Mouse (Mus musculus) midbrain, embryonic 16.5 days (tissue): ENCODE data around the gene Rbm26. TPM values are rescaled to one million over a fixed set of nuclear protein-coding genes. Genes with fewer than 3 reads are reported as not detected.

Experiments
- ATAC-seq: fragments of 200-750 bp; cut with Nextera tagmentation; 2 replicates; pipeline ENCODE4 v1.8.0; 2017; ENCODE audit warnings: moderate TSS enrichment
- H3K27ac ChIP-seq: fragments of 300-500 bp; sonication (generic); 2 replicates; pipeline ENCODE4 v1.5.1; 2014; ENCODE audit warnings: mild to moderate bottlenecking, low read length, mixed read lengths
- H3K27me3 ChIP-seq: fragments of 300-500 bp; sonication (generic); 2 replicates; pipeline ENCODE4 v1.6.1; 2014; ENCODE audit warnings: low read depth, low read length, mixed read lengths; ENCODE audit not compliant: control insufficient read depth, insufficient read depth
- H3K36me3 ChIP-seq: fragments of 300-500 bp; sonication (generic); 2 replicates; pipeline ENCODE4 v1.6.1; 2014; ENCODE audit warnings: mild to moderate bottlenecking, low read length, moderate library complexity, mixed read lengths; ENCODE audit not compliant: control insufficient read depth, insufficient read depth
- H3K4me1 ChIP-seq: fragments of 300-500 bp; sonication (generic); 2 replicates; pipeline ENCODE4 v1.6.1; 2014; ENCODE audit warnings: mild to moderate bottlenecking, low read length, mixed read lengths; ENCODE audit not compliant: control insufficient read depth, insufficient read depth
- H3K4me2 ChIP-seq: fragments of 300-500 bp; sonication (generic); 2 replicates; pipeline ENCODE4 v1.6.1; 2014; ENCODE audit warnings: mild to moderate bottlenecking, low read length, mixed read lengths
- H3K4me3 ChIP-seq: fragments of 300-500 bp; sonication (generic); 2 replicates; pipeline ENCODE4 v1.5.1; 2014; ENCODE audit warnings: low read depth, mild to moderate bottlenecking, low read length, moderate library complexity, mixed read lengths
- H3K9ac ChIP-seq: fragments of 300-500 bp; sonication (generic); 2 replicates; pipeline ENCODE4 v1.6.1; 2014; ENCODE audit warnings: low read depth, low read length, mixed read lengths
- H3K9me3 ChIP-seq: fragments of 300-500 bp; sonication (generic); replicated peaks from 2 replicates; pipeline ENCODE4 v1.6.1; 2014; ENCODE audit warnings: mild to moderate bottlenecking, low read length, mixed read lengths; ENCODE audit not compliant: control insufficient read depth, poor library complexity, severe bottlenecking
- WGBS: fragments of 180-500 bp; shearing (Covaris S2); extraction: QIAGEN DNeasy Blood & Tissue Kit; methylation state at CpG from one replicate; pipeline ENCODE4 v1.1.7; 2014; 5-methylcytosine and 5-hydroxymethylcytosine counted together
- polyA plus RNA-seq: library from polyadenylated mRNA; unstranded; fragments of >200 nt; fragmentation: Nextera tagmentation; extraction: Ambion mirVana; gene quantifications from 2 replicates; pipeline ENCODE4 v1.2.1, GENCODE M21; 2015

Gene Rbm26
- polyA plus RNA-seq, 1 experiment from 2014 or later: 31.0 TPM

GRCm38 (mm10) chr14:105074376-105074775 lies 102.8 kb downstream of the Rbm26 start:
- H3K9me3 ChIP-seq: no peaks in the 10 kb centered on the region
- WGBS: 93% methylated on average over 7 of the region's 7 CpGs
- H3K4me1 ChIP-seq: no peaks in the 10 kb centered on the region
- no peak overlapping the region for H3K9ac ChIP-seq
- no peak overlapping the region for H3K4me2 ChIP-seq
- ATAC-seq: no peak
- no peaks in the 10 kb centered on the region for H3K27me3 ChIP-seq
- no peak overlapping the region for H3K4me3 ChIP-seq
- no peaks in the 10 kb centered on the region for H3K36me3 ChIP-seq
- no peak overlapping the region for H3K27ac ChIP-seq

GRCm38 (mm10) chr14:105071010-105071509 lies 106.1 kb downstream of the Rbm26 start:
- no peak overlapping the region for H3K4me2 ChIP-seq
- 45% methylated on average over 14 of the region's 14 CpGs for WGBS
- H3K36me3 ChIP-seq: no peaks in the 10 kb centered on the region
- no peak overlapping the region for H3K4me3 ChIP-seq
- no peaks in the 10 kb centered on the region for H3K27me3 ChIP-seq
- ATAC-seq: no peak
- H3K9ac ChIP-seq: no peak overlapping the region
- H3K9me3 ChIP-seq: no peaks in the 10 kb centered on the region
- H3K27ac ChIP-seq: no peak overlapping the region
- H3K4me1 ChIP-seq: no peaks in the 10 kb centered on the region

- H3K9me3 ChIP-seq: no peaks in the 10 kb centered on the region
- H3K27me3 ChIP-seq: no peaks in the 10 kb centered on the region
- no peak for ATAC-seq
- no peak overlapping the region for H3K9ac ChIP-seq
- no peaks in the 10 kb centered on the region for H3K36me3 ChIP-seq
- no peak overlapping the region for H3K27ac ChIP-seq
- H3K4me1 ChIP-seq: no peaks in the 10 kb centered on the region
- WGBS: 56% methylated on average over 11 of the region's 11 CpGs
- H3K4me2 ChIP-seq: no peak overlapping the region
- no peak overlapping the region for H3K4me3 ChIP-seq
Observed at GRCm38 (mm10) chr14:105070258-105071009, 106.7 kb downstream of the Rbm26 start.

- Histone ChIP-seq H3K9ac (no peak overlapping the region), H3K27me3 (no peaks in the 10 kb centered on the region), H3K36me3 (no peaks in the 10 kb centered on the region), H3K4me2 (no peak overlapping the region), H3K27ac (no peak overlapping the region), H3K4me1 (no peaks in the 10 kb centered on the region), H3K9me3 (no peaks in the 10 kb centered on the region), H3K4me3 (no peak overlapping the region)
- 76% methylated on average over 5 of the region's 5 CpGs for WGBS
- no peak for ATAC-seq
Observed at GRCm38 (mm10) chr14:105068060-105068459, 109.1 kb downstream of the Rbm26 start.

GRCm38 (mm10) chr14:105064243-105064642 lies 112.9 kb downstream of the Rbm26 start:
- 88% methylated on average over 1 of the region's 1 CpGs for WGBS
- Histone ChIP-seq H3K27ac (no peak overlapping the region), H3K9ac (no peak overlapping the region), H3K4me2 (no peak overlapping the region), H3K27me3 (no peaks in the 10 kb centered on the region), H3K36me3 (no peaks in the 10 kb centered on the region), H3K4me3 (no peak overlapping the region), H3K4me1 (no peaks in the 10 kb centered on the region), H3K9me3 (no peaks in the 10 kb centered on the region)
- ATAC-seq: no peak

- Histone ChIP-seq H3K4me1 (no peaks in the 10 kb centered on the region), H3K36me3 (no peaks in the 10 kb centered on the region), H3K9me3 (no peaks in the 10 kb centered on the region), H3K9ac (no peak overlapping the region), H3K4me3 (no peak overlapping the region), H3K27ac (no peak overlapping the region), H3K4me2 (no peak overlapping the region), H3K27me3 (no peaks in the 10 kb centered on the region)
- no peak for ATAC-seq
- 76% methylated on average over 2 of the region's 2 CpGs for WGBS
Observed at GRCm38 (mm10) chr14:105061230-105061629, 115.9 kb downstream of the Rbm26 start.

GRCm38 (mm10) chr14:105057934-105058333 lies 119.2 kb downstream of the Rbm26 start:
- Histone ChIP-seq H3K36me3 (no peaks in the 10 kb centered on the region), H3K27me3 (no peaks in the 10 kb centered on the region), H3K9ac (no peak overlapping the region), H3K4me1 (no peaks in the 10 kb centered on the region), H3K27ac (no peak overlapping the region), H3K4me3 (no peak overlapping the region), H3K9me3 (no peaks in the 10 kb centered on the region), H3K4me2 (no peak overlapping the region)
- ATAC-seq: no peak

Other genes starting within 250 kb of the Rbm26 start
- 106 and 109 TPM in 2 replicates for gene Ndfip2, start 81.2 kb upstream of the Rbm26 start, polyA plus RNA-seq